Mouse (Mus musculus) liver, postnatal 0 days (tissue): ENCODE data around the gene Stk10. TPM values are rescaled to one million over a fixed set of nuclear protein-coding genes. Genes with fewer than 3 reads are reported as not detected.
A peak's percentile ranks its signal among the peaks of the same experiment; 100 is the strongest.

Experiments used
- ATAC-seq: fragments of 200-750 bp; cut with Nextera tagmentation; 2 replicates; pipeline ENCODE4 v1.8.0; 2017; ENCODE audit warnings: mild to moderate bottlenecking, moderate library complexity
- DNase-seq: peaks from one replicate; pipeline ENCODE4 v3.0.0-alpha.2; 2016
- H3K27ac ChIP-seq: fragments of 300-500 bp; sonication (generic); 2 replicates; pipeline ENCODE4 v1.5.1; 2014; ENCODE audit warnings: antibody characterized with exemption, moderate library complexity, mild to moderate bottlenecking, low read depth
- H3K27me3 ChIP-seq: fragments of 300-500 bp; sonication (generic); 2 replicates; pipeline ENCODE4 v1.6.1; 2014; ENCODE audit warnings: low read length, control low read depth, mixed read lengths; ENCODE audit not compliant: insufficient read depth
- H3K36me3 ChIP-seq: fragments of 300-500 bp; sonication (generic); replicated peaks from 2 replicates; pipeline ENCODE4 v1.6.1; 2014; ENCODE audit warnings: mild to moderate bottlenecking, control low read depth, low read length, moderate library complexity, mixed read lengths; ENCODE audit not compliant: insufficient read depth
- H3K4me1 ChIP-seq: fragments of 300-500 bp; sonication (generic); 2 replicates; pipeline ENCODE4 v1.6.1; 2014; ENCODE audit warnings: antibody characterized with exemption, mild to moderate bottlenecking, control low read depth; ENCODE audit not compliant: insufficient read depth
- H3K4me2 ChIP-seq: fragments of 300-500 bp; sonication (generic); 2 replicates; pipeline ENCODE4 v1.6.1; 2014; ENCODE audit warnings: low read depth, mild to moderate bottlenecking, low read length, moderate library complexity, mixed read lengths
- H3K4me3 ChIP-seq: fragments of 300-500 bp; sonication (generic); 2 replicates; pipeline ENCODE4 v1.5.1; 2014; ENCODE audit warnings: low read depth, low read length
- H3K9ac ChIP-seq: fragments of 300-500 bp; sonication (generic); replicated peaks from 2 replicates; pipeline ENCODE4 v1.6.1; 2014; ENCODE audit warnings: mild to moderate bottlenecking, moderate library complexity
- H3K9me3 ChIP-seq: fragments of 300-500 bp; sonication (generic); 2 replicates; pipeline ENCODE4 v1.6.1; 2016; ENCODE audit warnings: mild to moderate bottlenecking, control low read depth, low read length, mixed read lengths
- CTCF ChIP-seq: sonication (generic); IDR thresholded peaks from 2 replicates; pipeline ENCODE4 v1.5.1; 2016; ENCODE audit warnings: antibody characterized with exemption, low read depth
- EP300 ChIP-seq: IDR thresholded peaks from 2 replicates; pipeline ENCODE4 v1.6.1; 2016; ENCODE audit warnings: antibody characterized with exemption, low read depth, mild to moderate bottlenecking
- WGBS: fragments of 180-500 bp; shearing (Covaris S2); extraction: QIAGEN DNeasy Blood & Tissue Kit; methylation state at CpG from one replicate; pipeline ENCODE4 v1.1.7; 2014; ENCODE audit not compliant: insufficient replicate concordance; 5-methylcytosine and 5-hydroxymethylcytosine counted together
- polyA plus RNA-seq: library from polyadenylated mRNA; unstranded; fragments of >200 nt; fragmentation: Nextera tagmentation; extraction: Ambion mirVana; gene quantifications from 2 replicates; pipeline ENCODE4 v1.2.1, GENCODE M21; 2015

The Stk10 gene
- polyA plus RNA-seq, 1 experiment from 2014 or later: 2.3 TPM

GRCm38 (mm10) chr11:32539717-32540116, 6.6 kb downstream of the Stk10 start:
- 0 out of 2 replicates have a peak overlapping the region, but pooled peaks have one; percentile 18 for H3K27ac ChIP-seq
- WGBS: 83% methylated on average over 7 of the region's 7 CpGs
- ATAC-seq: no peak

GRCm38 (mm10) chr11:32540463-32540862, 7.4 kb downstream of the Stk10 start:
- no peak for DNase-seq
- no peak for ATAC-seq
- no peak for TF ChIP-seq EP300
- no peak for TF ChIP-seq CTCF
- H3K27ac ChIP-seq: peak overlapping the region; percentile 39; the same call in 1 of the 2 replicates
- H3K27me3 ChIP-seq: no peaks in the 10 kb centered on the region
- no peak overlapping the region for H3K4me3 ChIP-seq
- no peak overlapping the region for H3K9ac ChIP-seq
- peaks cover 6% of the 10 kb centered on the region; the same call in 1 of the 2 replicates for H3K36me3 ChIP-seq
- H3K9me3 ChIP-seq: no peaks in the 10 kb centered on the region
- 70% methylated on average over 6 of the region's 6 CpGs for WGBS
- H3K4me2 ChIP-seq: no peak overlapping the region
- peaks cover 60% of the 10 kb centered on the region for H3K4me1 ChIP-seq

More at GRCm38 (mm10) chr11:32539717-32540116, 6.6 kb downstream of the Stk10 start:
- peaks cover 6% of the 10 kb centered on the region; the same call in 1 of the 2 replicates for H3K36me3 ChIP-seq
- DNase-seq: no peak
- H3K27me3 ChIP-seq: no peaks in the 10 kb centered on the region
- no peak for TF ChIP-seq CTCF
- TF ChIP-seq EP300: no peak
- H3K4me3 ChIP-seq: no peak overlapping the region
- no peaks in the 10 kb centered on the region for H3K9me3 ChIP-seq
- H3K4me2 ChIP-seq: no peak overlapping the region
- H3K9ac ChIP-seq: no peak overlapping the region
- H3K4me1 ChIP-seq: peaks cover 60% of the 10 kb centered on the region

GRCm38 (mm10) chr11:32542181-32542580, 9.1 kb downstream of the Stk10 start:
- Histone ChIP-seq H3K4me3 (0 out of 2 replicates have a peak overlapping the region, but pooled peaks have one; percentile 23), H3K27me3 (no peaks in the 10 kb centered on the region), H3K27ac (peak overlapping the region; percentile 93), H3K9ac (no peak overlapping the region), H3K4me2 (peak overlapping the region; percentile 62), H3K4me1 (peaks cover 58% of the 10 kb centered on the region), H3K36me3 (peaks cover 6% of the 10 kb centered on the region; the same call in 1 of the 2 replicates), H3K9me3 (no peaks in the 10 kb centered on the region)
- 38% methylated on average over 4 of the region's 4 CpGs for WGBS
- no peak for TF ChIP-seq EP300
- no peak for TF ChIP-seq CTCF
- ATAC-seq (no peak), DNase-seq (no peak)

- Histone ChIP-seq H3K4me2 (peak overlapping the region; percentile 62), H3K27me3 (no peaks in the 10 kb centered on the region), H3K36me3 (peaks cover 6% of the 10 kb centered on the region; the same call in 1 of the 2 replicates), H3K4me3 (peak overlapping the region; percentile 23), H3K9ac (peak overlapping the region; percentile 40), H3K9me3 (no peaks in the 10 kb centered on the region), H3K27ac (peak overlapping the region; percentile 93), H3K4me1 (peaks cover 58% of the 10 kb centered on the region)
- DNase-seq (peak; percentile 84), ATAC-seq (peak; percentile 88)
- WGBS: 19% methylated on average over 2 of the region's 3 CpGs
- TF ChIP-seq EP300 (0 out of 2 replicates have a peak, but pooled peaks have one; percentile 16), CTCF (peak; percentile 38)
These were observed 9.7 kb downstream of the Stk10 start for GRCm38 (mm10) chr11:32542687-32543411.

- no peak overlapping the region for H3K4me3 ChIP-seq
- peak overlapping the region; percentile 93 for H3K27ac ChIP-seq
- H3K9ac ChIP-seq: no peak overlapping the region
- 67% methylated on average over 6 of the region's 6 CpGs for WGBS
- H3K4me2 ChIP-seq: no peak overlapping the region
- H3K4me1 ChIP-seq: peaks cover 47% of the 10 kb centered on the region
- DNase-seq (no peak), ATAC-seq (no peak)
- peaks cover 6% of the 10 kb centered on the region; the same call in 1 of the 2 replicates for H3K36me3 ChIP-seq
- H3K27me3 ChIP-seq: no peaks in the 10 kb centered on the region
- no peaks in the 10 kb centered on the region for H3K9me3 ChIP-seq
- TF ChIP-seq EP300 (no peak), CTCF (no peak)
These were observed 10.9 kb downstream of the Stk10 start for GRCm38 (mm10) chr11:32544041-32544440.

GRCm38 (mm10) chr11:32544497-32544896, 11.4 kb downstream of the Stk10 start:
- ATAC-seq: no peak
- H3K36me3 ChIP-seq: peaks cover 6% of the 10 kb centered on the region; the same call in 1 of the 2 replicates
- H3K27ac ChIP-seq: no peak overlapping the region
- H3K4me1 ChIP-seq: peaks cover 44% of the 10 kb centered on the region
- H3K9ac ChIP-seq: no peak overlapping the region
- WGBS: 85% methylated on average over 5 of the region's 5 CpGs
- no peak for DNase-seq
- no peak for TF ChIP-seq CTCF
- TF ChIP-seq EP300: no peak
- no peak overlapping the region for H3K4me2 ChIP-seq
- no peaks in the 10 kb centered on the region for H3K27me3 ChIP-seq
- no peak overlapping the region for H3K4me3 ChIP-seq
- no peaks in the 10 kb centered on the region for H3K9me3 ChIP-seq
